Mouse (Mus musculus) G1E (cell line): ENCODE results near the gene Ldlrap1.
"Not testable (repeated sequence)": the region's sequence is repeated elsewhere in the genome, so short reads cannot be mapped to it uniquely, and the experiment has no call there.

Source experiments
- CTCF ChIP-seq: IDR thresholded peaks from 2 replicates; pipeline ENCODE4 v1.5.1; 2012; ENCODE audit warnings: low read depth, low read length, inconsistent platforms, mixed read lengths
- TAL1 ChIP-seq: conservative IDR thresholded peaks from 2 replicates; pipeline ENCODE4 v1.6.1; 2012; ENCODE audit warnings: low read depth, low read length, inconsistent platforms, mixed read lengths

DNA sequence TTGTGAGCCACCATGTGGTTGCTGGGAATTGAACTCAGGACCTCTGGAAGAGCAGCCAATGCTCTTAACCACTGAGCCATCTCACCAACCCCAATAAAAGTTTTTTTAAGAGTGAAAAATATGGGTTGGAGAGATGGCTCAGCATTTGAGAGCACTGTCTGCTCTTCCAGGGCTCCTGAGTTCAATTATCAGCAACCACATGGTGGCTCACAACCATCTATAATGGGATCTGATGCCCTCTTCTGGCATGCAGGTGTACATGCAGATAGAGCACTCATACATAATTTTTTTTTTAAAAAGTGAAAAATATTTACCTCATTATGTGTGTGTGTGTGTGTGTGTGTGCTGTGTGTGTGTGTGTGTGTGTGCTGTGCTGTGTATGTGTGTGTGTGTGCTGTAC is 27.1 kb upstream of the Ldlrap1 start:
- TF ChIP-seq TAL1, CTCF: not testable (repeated sequence)
